Mouse (Mus musculus) stomach, embryonic 16.5 days (tissue): ENCODE measurements around the gene Gpr156. TPM values are rescaled to one million over a fixed set of nuclear protein-coding genes. Genes with fewer than 3 reads are reported as not detected.
A peak's percentile ranks its signal among the peaks of the same experiment; 100 is the strongest.
"Not testable (repeated sequence)": the region's sequence is repeated elsewhere in the genome, so short reads cannot be mapped to it uniquely, and the experiment has no call there.

Source experiments
- ATAC-seq: fragments of 200-750 bp; cut with Nextera tagmentation; 2 replicates; pipeline ENCODE4 v1.8.0; 2017; ENCODE audit warnings: moderate number of reproducible peaks, moderate TSS enrichment; ENCODE audit not compliant: insufficient read depth, low FRiP score
- H3K27ac ChIP-seq: fragments of 300-500 bp; sonication (generic); 2 replicates; pipeline ENCODE4 v1.5.1; 2014; ENCODE audit warnings: low read length
- H3K27me3 ChIP-seq: fragments of 300-500 bp; sonication (generic); 2 replicates; pipeline ENCODE4 v1.6.1; 2014; ENCODE audit warnings: low read length, control low read depth, mixed read lengths; ENCODE audit not compliant: control insufficient read depth, insufficient read depth
- H3K36me3 ChIP-seq: fragments of 300-500 bp; sonication (generic); 2 replicates; pipeline ENCODE4 v1.6.1; 2014; ENCODE audit warnings: low read length; ENCODE audit not compliant: control insufficient read depth, insufficient read depth
- H3K4me1 ChIP-seq: fragments of 300-500 bp; sonication (generic); 2 replicates; pipeline ENCODE4 v1.6.1; 2014; ENCODE audit warnings: low read length, control low read depth, mixed read lengths; ENCODE audit not compliant: control insufficient read depth, insufficient read depth
- H3K4me2 ChIP-seq: fragments of 300-500 bp; sonication (generic); 2 replicates; pipeline ENCODE4 v1.6.1; 2014; ENCODE audit warnings: low read depth, low read length, mixed read lengths
- H3K4me3 ChIP-seq: fragments of 300-500 bp; sonication (generic); replicated peaks from 2 replicates; pipeline ENCODE4 v1.5.1; 2014; ENCODE audit warnings: mild to moderate bottlenecking, low read length
- H3K9ac ChIP-seq: fragments of 300-500 bp; sonication (generic); 2 replicates; pipeline ENCODE4 v1.6.1; 2014; ENCODE audit warnings: low read length
- H3K9me3 ChIP-seq: fragments of 300-500 bp; sonication (generic); replicated peaks from 2 replicates; pipeline ENCODE4 v1.6.1; 2016; ENCODE audit warnings: low read length, control low read depth; ENCODE audit not compliant: control insufficient read depth
- WGBS: fragments of 180-500 bp; shearing (Covaris S2); extraction: QIAGEN DNeasy Blood & Tissue Kit; methylation state at CpG from one replicate; pipeline ENCODE4 v1.1.7; 2014; 5-methylcytosine and 5-hydroxymethylcytosine counted together
- polyA plus RNA-seq: library from polyadenylated mRNA; unstranded; fragments of >200 nt; fragmentation: Nextera tagmentation; extraction: Ambion mirVana; gene quantifications from 2 replicates; pipeline ENCODE4 v1.2.1, GENCODE M21; 2015

The Gpr156 gene
- polyA plus RNA-seq, 1 experiment from 2014 or later = 0.05 TPM

DNA sequence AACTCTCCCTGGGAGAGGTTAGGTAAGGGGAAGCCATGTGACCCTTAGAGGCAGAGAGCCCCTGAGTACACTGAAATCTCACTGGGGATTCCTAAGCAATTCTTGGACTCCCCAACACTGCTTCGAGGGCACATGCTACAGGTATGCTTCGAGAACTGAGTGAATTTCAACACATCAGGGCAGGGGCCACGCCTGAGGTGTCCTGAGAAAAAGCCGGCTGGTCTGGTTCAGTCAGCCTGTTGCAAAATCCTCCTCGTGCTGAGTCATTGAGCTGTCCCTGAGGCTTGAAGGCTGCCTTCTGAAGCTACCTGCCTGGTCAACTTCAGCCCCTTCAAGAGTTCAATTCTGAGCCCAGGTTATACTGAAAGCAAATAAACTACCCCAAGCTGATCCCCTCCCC is 96.1 kb downstream of the Gpr156 start:
- 40% methylated on average over 5 of the region's 5 CpGs for WGBS
- Histone ChIP-seq H3K36me3 (no peaks in the 10 kb centered on the region), H3K4me2 (no peak overlapping the region), H3K9ac (no peak overlapping the region), H3K4me3 (no peak overlapping the region), H3K27ac (peak overlapping the region; percentile 84), H3K4me1 (no peaks in the 10 kb centered on the region), H3K27me3 (no peaks in the 10 kb centered on the region), H3K9me3 (no peaks in the 10 kb centered on the region)
- ATAC-seq = peak; percentile 86

DNA sequence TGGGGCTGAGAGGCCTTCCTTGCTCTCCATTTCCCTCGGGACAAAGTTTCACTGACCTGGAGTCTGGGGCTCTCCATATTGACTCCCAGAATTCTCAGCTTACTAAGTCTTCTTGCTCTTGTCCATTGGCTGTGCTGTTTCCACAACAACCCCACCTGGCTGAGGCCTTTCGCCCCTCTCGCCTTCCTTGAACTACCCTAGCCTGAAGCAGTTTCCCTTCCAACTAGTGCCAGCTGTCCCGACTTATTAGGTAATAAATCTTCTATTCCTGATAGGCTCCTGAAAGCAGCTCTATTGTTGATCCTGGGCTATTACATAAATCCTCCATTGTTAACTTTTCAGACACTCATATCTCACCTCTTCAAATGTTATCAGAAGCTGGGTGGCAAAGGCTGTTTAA is 96.6 kb downstream of the Gpr156 start:
- Histone ChIP-seq H3K9me3 (no peaks in the 10 kb centered on the region), H3K36me3 (no peaks in the 10 kb centered on the region), H3K27me3 (no peaks in the 10 kb centered on the region), H3K4me3 (no peak overlapping the region), H3K9ac (no peak overlapping the region), H3K4me2 (no peak overlapping the region), H3K27ac (peak overlapping the region; percentile 84), H3K4me1 (no peaks in the 10 kb centered on the region)
- ATAC-seq = peak; percentile 72
- WGBS = 28% methylated on average over 4 of the region's 4 CpGs

DNA sequence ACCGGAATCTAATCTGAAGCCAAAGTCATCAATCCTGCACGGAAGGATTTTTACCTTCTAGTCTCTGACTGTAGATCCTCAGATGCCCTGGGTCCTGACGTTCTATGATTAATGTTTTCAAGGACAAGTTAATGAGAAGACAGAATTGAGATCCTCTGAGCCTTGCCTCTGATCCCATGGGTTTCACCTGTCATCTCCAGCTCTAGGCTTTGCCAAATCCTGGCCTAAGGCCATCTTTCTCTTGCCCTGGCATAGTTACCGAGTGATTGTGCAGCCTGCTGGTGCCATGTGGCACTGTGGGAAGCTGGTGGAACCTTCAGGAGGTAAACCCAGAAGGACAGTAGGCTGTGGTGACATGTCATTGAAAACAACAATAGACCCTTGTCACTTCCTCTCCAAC is 98.7 kb downstream of the Gpr156 start:
- ATAC-seq = no peak
- no peaks in the 10 kb centered on the region for H3K27me3 ChIP-seq
- no peaks in the 10 kb centered on the region for H3K4me1 ChIP-seq
- no peak overlapping the region for H3K4me2 ChIP-seq
- no peaks in the 10 kb centered on the region for H3K36me3 ChIP-seq
- WGBS = 65% methylated on average over 4 of the region's 4 CpGs
- no peak overlapping the region for H3K4me3 ChIP-seq
- H3K27ac ChIP-seq = no peak overlapping the region
- H3K9ac ChIP-seq = no peak overlapping the region
- no peaks in the 10 kb centered on the region for H3K9me3 ChIP-seq

DNA sequence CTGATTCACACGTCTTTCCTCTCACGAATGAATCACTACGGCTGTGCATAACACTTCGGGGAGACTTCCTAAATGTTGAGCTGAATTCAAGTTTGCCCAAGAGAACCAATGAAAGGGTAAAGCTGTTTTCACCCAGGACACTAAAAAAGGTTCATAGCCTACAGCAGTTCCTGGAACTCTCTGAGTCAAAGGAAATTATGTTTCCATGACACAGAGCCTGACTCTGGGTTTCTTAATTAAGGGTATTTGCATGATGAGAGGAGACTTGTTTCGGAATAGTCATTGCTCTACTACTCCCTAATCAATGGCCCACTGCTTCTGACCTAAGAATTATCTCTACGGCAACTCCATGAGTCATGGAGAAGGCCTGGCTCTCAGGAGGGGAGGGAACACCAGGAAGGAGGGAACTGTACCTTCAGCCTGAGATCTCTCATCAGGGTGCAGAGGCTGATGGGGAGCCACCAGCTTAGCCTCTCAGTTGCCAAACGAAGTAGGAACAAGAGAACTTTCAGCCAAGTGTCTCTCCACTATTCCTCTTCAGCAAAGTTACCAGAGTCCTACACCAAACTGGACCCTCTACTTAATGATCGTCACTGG is 100.7 kb downstream of the Gpr156 start:
- H3K27ac ChIP-seq = 0 out of 2 replicates have a peak overlapping the region, but pooled peaks have one; percentile 54
- no peaks in the 10 kb centered on the region for H3K27me3 ChIP-seq
- no peaks in the 10 kb centered on the region for H3K4me1 ChIP-seq
- ATAC-seq = no peak
- H3K9ac ChIP-seq = no peak overlapping the region
- H3K4me2 ChIP-seq = no peak overlapping the region
- H3K36me3 ChIP-seq = no peaks in the 10 kb centered on the region
- no peak overlapping the region for H3K4me3 ChIP-seq
- no peaks in the 10 kb centered on the region for H3K9me3 ChIP-seq
- WGBS = 85% methylated on average over 8 of the region's 8 CpGs

DNA sequence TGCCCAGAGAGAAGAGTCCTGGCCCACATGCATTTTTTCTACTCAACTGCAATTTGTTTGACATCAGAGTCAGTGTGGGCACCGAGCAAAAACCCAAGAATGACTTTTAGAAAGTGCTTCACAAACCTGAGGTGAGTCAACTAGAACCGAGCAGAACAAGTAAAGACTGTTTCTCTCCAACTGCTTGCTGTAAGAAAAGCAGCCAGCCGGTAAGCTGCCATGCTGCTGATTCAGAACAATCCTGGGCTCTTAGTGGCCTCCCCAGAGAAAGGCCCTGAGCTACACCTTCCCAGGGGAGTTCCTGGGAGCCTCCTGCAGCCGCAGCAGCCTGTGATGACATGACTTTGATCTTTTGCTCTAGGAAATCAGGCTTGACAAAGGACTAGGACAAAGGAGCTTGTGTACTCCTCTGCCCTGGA is 101.7 kb downstream of the Gpr156 start:
- 43% methylated on average over 4 of the region's 4 CpGs for WGBS
- H3K27ac ChIP-seq = peak overlapping the region; percentile 54

DNA sequence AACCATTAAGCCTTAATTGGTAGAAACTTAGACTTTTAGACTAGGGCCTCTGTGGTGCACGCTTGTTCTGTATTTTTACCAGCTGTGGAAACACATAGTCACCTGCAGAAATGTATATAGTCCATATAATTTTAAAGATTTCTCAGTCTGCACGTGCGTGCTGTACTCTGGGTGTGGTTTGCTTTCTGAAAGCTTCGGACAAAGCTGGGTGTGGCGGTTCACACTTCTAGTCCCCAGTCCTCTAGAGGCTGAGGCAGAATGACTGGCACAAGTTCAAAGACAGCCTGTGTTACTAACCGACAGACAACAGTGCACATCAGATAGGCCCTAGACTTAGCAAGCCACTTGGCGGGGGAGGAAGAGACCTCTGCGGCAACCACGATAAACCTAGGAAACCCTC is 116.3 kb downstream of the Gpr156 start:
- ATAC-seq = no peak
- Histone ChIP-seq H3K4me3 (no peak overlapping the region), H3K4me1 (no peaks in the 10 kb centered on the region), H3K9ac (no peak overlapping the region), H3K9me3 (no peaks in the 10 kb centered on the region), H3K27ac (no peak overlapping the region), H3K27me3 (no peaks in the 10 kb centered on the region), H3K4me2 (no peak overlapping the region), H3K36me3 (no peaks in the 10 kb centered on the region)
- WGBS = 75% methylated on average over 9 of the region's 9 CpGs

More for the DNA sequence above, 101.7 kb downstream of the Gpr156 start:
- H3K4me1 ChIP-seq = no peaks in the 10 kb centered on the region
- no peak overlapping the region for H3K4me2 ChIP-seq
- no peaks in the 10 kb centered on the region for H3K9me3 ChIP-seq
- H3K9ac ChIP-seq = no peak overlapping the region
- H3K36me3 ChIP-seq = no peaks in the 10 kb centered on the region
- no peaks in the 10 kb centered on the region for H3K27me3 ChIP-seq
- no peak for ATAC-seq
- H3K4me3 ChIP-seq = no peak overlapping the region

DNA sequence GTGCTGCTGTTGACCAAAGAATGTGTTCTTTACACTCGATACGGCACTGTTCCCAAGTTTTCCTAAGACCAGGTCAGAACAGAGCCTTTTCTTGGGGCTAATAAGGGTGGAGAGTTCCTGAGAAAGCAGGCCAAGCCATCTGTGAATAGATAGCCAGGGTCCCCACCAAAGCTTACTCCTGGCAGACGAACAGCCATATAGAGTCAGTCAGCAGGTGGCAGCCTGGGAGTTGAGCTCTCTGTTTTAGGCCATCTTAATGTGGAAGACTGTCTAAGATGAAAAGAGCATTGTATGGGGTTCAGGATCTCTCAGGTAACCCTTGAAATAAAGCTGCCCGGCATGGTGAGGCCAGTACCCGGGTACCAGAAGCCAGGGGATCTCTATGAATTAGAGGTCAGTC is 116.8 kb downstream of the Gpr156 start:
- Histone ChIP-seq H3K27ac (no peak overlapping the region), H3K9ac (no peak overlapping the region), H3K4me2 (no peak overlapping the region), H3K4me1 (no peaks in the 10 kb centered on the region), H3K4me3 (no peak overlapping the region), H3K27me3 (no peaks in the 10 kb centered on the region), H3K9me3 (no peaks in the 10 kb centered on the region), H3K36me3 (no peaks in the 10 kb centered on the region)
- 86% methylated on average over 5 of the region's 5 CpGs for WGBS
- ATAC-seq = no peak

DNA sequence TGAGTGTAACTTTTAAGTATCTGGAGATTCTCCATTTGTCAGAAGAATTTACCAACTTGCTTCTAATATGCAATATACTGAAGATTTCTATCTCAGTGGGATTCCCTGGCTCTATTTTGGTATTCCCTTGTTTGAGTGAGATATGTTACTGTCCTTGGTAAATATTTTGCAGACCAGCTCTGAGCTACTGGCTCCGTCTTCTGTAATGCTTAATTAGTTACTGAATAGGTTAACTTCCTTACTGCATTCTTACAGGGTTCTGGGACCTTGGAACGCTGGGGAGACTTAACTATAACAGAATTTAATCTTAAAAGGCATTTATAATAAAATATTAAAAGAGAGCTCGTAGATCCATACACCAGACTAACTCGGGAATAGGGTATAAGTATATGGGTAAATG is 121.8 kb downstream of the Gpr156 start:
- H3K27ac ChIP-seq, H3K27me3 ChIP-seq, ATAC-seq, H3K9me3 ChIP-seq, H3K4me1 ChIP-seq, H3K4me3 ChIP-seq, H3K9ac ChIP-seq, H3K36me3 ChIP-seq, H3K4me2 ChIP-seq: not testable (repeated sequence)
- WGBS = 75% methylated on average over 4 of the region's 4 CpGs

DNA sequence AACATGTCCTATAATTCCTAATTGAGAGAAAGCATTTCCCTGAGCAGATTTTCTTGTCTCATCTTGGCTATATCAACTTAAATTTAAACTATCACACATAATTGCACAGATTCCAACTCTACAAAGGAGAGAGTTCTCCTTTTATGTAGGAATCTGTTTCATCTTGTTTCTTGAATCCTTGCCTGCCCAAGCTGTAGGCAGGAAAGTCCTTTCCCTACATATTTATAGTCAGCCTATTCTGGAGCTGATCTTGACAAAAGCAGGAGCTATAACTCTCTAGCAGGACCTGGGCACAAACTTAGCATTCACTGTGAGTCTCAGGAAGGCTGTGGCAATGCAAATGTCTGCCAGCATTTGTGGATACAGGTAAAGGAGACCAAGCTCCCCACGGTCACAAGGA is 125.9 kb downstream of the Gpr156 start:
- H3K27ac ChIP-seq = no peak overlapping the region
- H3K9ac ChIP-seq = no peak overlapping the region
- H3K4me2 ChIP-seq = no peak overlapping the region
- H3K4me1 ChIP-seq = no peaks in the 10 kb centered on the region
- 88% methylated on average over 1 of the region's 1 CpGs for WGBS
- ATAC-seq = no peak
- H3K27me3 ChIP-seq = no peaks in the 10 kb centered on the region
- H3K4me3 ChIP-seq = no peak overlapping the region
- H3K9me3 ChIP-seq = no peaks in the 10 kb centered on the region
- H3K36me3 ChIP-seq = no peaks in the 10 kb centered on the region
